Mouse (Mus musculus) liver, postnatal 0 days (tissue): Measurements from ENCODE around the gene Bach2.

Source experiments
- CTCF ChIP-seq: sonication (generic); IDR thresholded peaks from 2 replicates; pipeline ENCODE4 v1.5.1; 2016; ENCODE audit warnings: antibody characterized with exemption, low read depth
- EP300 ChIP-seq: IDR thresholded peaks from 2 replicates; pipeline ENCODE4 v1.6.1; 2016; ENCODE audit warnings: antibody characterized with exemption, low read depth, mild to moderate bottlenecking

- TF ChIP-seq CTCF (no peak), EP300 (no peak)
Observed at GRCm38 (mm10) chr4:32434612-32435011, 196.0 kb downstream of the Bach2 start.
